Comparison of ENCODE assay signal across 8 mouse cellular contexts in the genomic region with DNA sequence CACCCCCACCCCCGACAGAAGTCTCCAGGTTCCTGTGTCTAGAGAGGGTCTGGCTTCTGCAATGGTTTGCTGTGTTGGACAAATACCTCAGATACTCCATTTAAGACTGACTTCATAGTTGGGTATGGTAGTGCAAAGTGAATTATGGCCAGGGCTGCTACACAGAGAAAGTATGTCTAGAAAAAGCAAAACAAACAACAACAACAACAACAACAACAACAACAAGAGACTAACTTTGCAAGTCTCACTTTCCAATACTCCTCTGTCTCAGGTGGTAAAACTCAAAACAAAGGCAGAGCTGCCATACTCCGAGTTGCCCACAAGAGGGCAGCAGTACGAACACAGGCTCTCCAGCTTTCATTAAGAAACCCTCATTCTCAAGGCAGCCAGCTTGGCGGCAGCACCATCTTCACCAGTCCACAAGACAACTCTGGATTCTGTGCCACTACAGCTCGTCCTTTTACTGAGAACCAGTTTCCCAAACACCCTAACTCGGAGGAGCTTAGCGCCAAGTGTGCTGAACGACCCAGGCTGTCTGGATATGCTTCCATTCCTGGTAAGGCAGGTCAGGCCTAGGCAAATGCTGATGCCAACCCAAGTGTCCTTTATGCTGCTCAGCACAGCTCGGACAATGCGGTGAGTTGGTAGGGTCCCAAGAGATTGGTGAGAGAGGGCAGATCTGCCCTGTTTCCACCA.
DNase-seq lines count a peak whose midpoint lies in the region; ATAC-seq lines count a peak whose summit lies in the region.

No protein-coding gene starts in this region.

- peak; percentile 74 for ATAC-seq in midbrain, embryonic 15.5 days (replicated peaks)
- no peak for ATAC-seq in stomach, embryonic 15.5 days (ENCODE audit: insufficient read depth, low FRiP score, low read depth)

- peak overlapping the region; percentile 65 for H3K27ac ChIP-seq in embryonic facial prominence, embryonic 10.5 days (replicated peaks)
- peak overlapping the region; percentile 14; the same call in 1 of the 2 replicates for H3K27ac ChIP-seq in midbrain, embryonic 15.5 days
- peak overlapping the region; percentile 54; the same call in 1 of the 2 replicates for H3K27ac ChIP-seq in stomach, embryonic 15.5 days

- peaks cover 38% of the 10 kb centered on the region for H3K4me1 ChIP-seq in embryonic facial prominence, embryonic 10.5 days
- H3K4me1 ChIP-seq in midbrain, embryonic 15.5 days, result peaks cover 6% of the 10 kb centered on the region
- peaks cover 6% of the 10 kb centered on the region; the same call in 1 of the 2 replicates for H3K4me1 ChIP-seq in stomach, embryonic 15.5 days

- no peaks in the 10 kb centered on the region for H3K27me3 ChIP-seq in embryonic facial prominence, embryonic 10.5 days (replicated peaks; ENCODE audit: low read depth, poor library complexity, severe bottlenecking)
- no peaks in the 10 kb centered on the region for H3K27me3 ChIP-seq in midbrain, embryonic 15.5 days (replicated peaks)
- H3K27me3 ChIP-seq in stomach, embryonic 15.5 days (replicated peaks), result no peaks in the 10 kb centered on the region

- 33% methylated on average over 10 of the region's 10 CpGs for WGBS in embryonic facial prominence, embryonic 10.5 days
- WGBS in midbrain, embryonic 15.5 days, result 26% methylated on average over 10 of the region's 10 CpGs
- WGBS in stomach, embryonic 15.5 days, result 24% methylated on average over 10 of the region's 10 CpGs

- peak; percentile 82 for DNase-seq in 3T3-L1 (ENCODE audit: low read depth, low spot score)
- peak; percentile 61 for DNase-seq in adrenal gland, postnatal 25 days
- peak; percentile 81 for DNase-seq in embryonic facial prominence, embryonic 10.5 days (ENCODE audit: low spot score)
- peak; percentile 39 to 59 for DNase-seq in gastrocnemius, postnatal 4 days (ENCODE audit: low spot score in 2 of 2)
- peak; percentile 63 for DNase-seq in kidney, adult 11 months
- DNase-seq in left cerebral cortex, postnatal 25 days (ENCODE audit: low spot score in 2 of 2), result peak; percentile 81 to 90

- no peak overlapping the region for H3K9ac ChIP-seq in midbrain, embryonic 15.5 days
- H3K9ac ChIP-seq in stomach, embryonic 15.5 days, result no peak overlapping the region

- intact Hi-C loops in left cerebral cortex, postnatal 25 days (cut with DNase I), result loop anchor here (2.0 to 5.0 kb wide), 3 partner anchors 63 to 115 kb away; partner anchors contain the start of gene Dlg5

- H3K4me3 ChIP-seq in embryonic facial prominence, embryonic 10.5 days, result no peak overlapping the region
- no peak overlapping the region for H3K4me3 ChIP-seq in midbrain, embryonic 15.5 days
- H3K4me3 ChIP-seq in stomach, embryonic 15.5 days (replicated peaks), result no peak overlapping the region

- peaks cover 25% of the 10 kb centered on the region for H3K36me3 ChIP-seq in embryonic facial prominence, embryonic 10.5 days (replicated peaks)
- H3K36me3 ChIP-seq in midbrain, embryonic 15.5 days (replicated peaks), result no peaks in the 10 kb centered on the region
- H3K36me3 ChIP-seq in stomach, embryonic 15.5 days, result peaks cover 4% of the 10 kb centered on the region; the same call in 1 of the 2 replicates

- H3K9me3 ChIP-seq in embryonic facial prominence, embryonic 10.5 days, result no peaks in the 10 kb centered on the region
- no peaks in the 10 kb centered on the region for H3K9me3 ChIP-seq in midbrain, embryonic 15.5 days
- no peaks in the 10 kb centered on the region for H3K9me3 ChIP-seq in stomach, embryonic 15.5 days

- no peak overlapping the region for H3K4me2 ChIP-seq in midbrain, embryonic 15.5 days
- no peak overlapping the region for H3K4me2 ChIP-seq in stomach, embryonic 15.5 days

Comparison
In these comparisons a context has a peak if more than half of its experiments do, and no peak if none do; other contexts are left out.
1. H3K27ac ChIP-seq: peak in every context shown above with its lines; median percentile 65 in embryonic facial prominence, embryonic 10.5 days; 54 in stomach, embryonic 15.5 days; 14 in midbrain, embryonic 15.5 days.